Mouse (Mus musculus): ENCODE data around the gene Pigw. TPM values are rescaled to one million over a fixed set of nuclear protein-coding genes. Genes with fewer than 3 reads are reported as not detected.

Gene Pigw
- 1 to 10 TPM; 7.5 to 9.5 TPM for total RNA-seq (2021)
- long read RNA-seq, experiment 1, partial matches to known transcripts: 0 of 2 reads
- long read RNA-seq, experiment 1, other reads (novel, unspliced or antisense): 0 of 2 reads
- long read RNA-seq, experiment 2, partial matches to known transcripts: 0 of 4 reads
- long read RNA-seq, experiment 2, other reads (novel, unspliced or antisense): 0 of 4 reads

GRCm38 (mm10) chr11:84879772-84880464 is at the start of gene Pigw, which contains the start of gene Myo19:
Pigw (minus strand) TSS chr11:84880285.
Myo19 (plus strand) TSS chr11:84880148.
- intact Hi-C loops (cut with DNase I): no loop called here

GRCm38 (mm10) chr11:84920981-84921380 is 40.9 kb upstream of the Pigw start:
- peak in 1 of 2 experiments; percentile 17 for DNase-seq (ENCODE audit: low spot score in 2 of 2)
- intact Hi-C loops (cut with DNase I): no loop called here

More at GRCm38 (mm10) chr11:84879772-84880464, at the start of gene Pigw, which contains the start of gene Myo19:
- peak; percentile 66 to 81 for DNase-seq (ENCODE audit: low spot score in 2 of 2)

GRCm38 (mm10) chr11:84919951-84920350 is 39.9 kb upstream of the Pigw start:
- intact Hi-C loops (cut with DNase I): loop anchor here (2.0 to 5.0 kb wide), 2 partner anchors 59 to 262 kb away; no protein-coding TSS in a partner anchor
- no peak for DNase-seq (ENCODE audit: low spot score in 2 of 2)

GRCm38 (mm10) chr11:84919276-84919675 is 39.2 kb upstream of the Pigw start:
- intact Hi-C loops (cut with DNase I): loop anchor here (2.0 to 5.0 kb wide), 2 partner anchors 60 to 263 kb away; no protein-coding TSS in a partner anchor
- peak in 1 of 2 experiments; percentile 18 for DNase-seq (ENCODE audit: low spot score in 2 of 2)

GRCm38 (mm10) chr11:84918425-84918824 is 38.3 kb upstream of the Pigw start:
- DNase-seq (ENCODE audit: low spot score in 2 of 2): peak; percentile 90 to 93
- intact Hi-C loops (cut with DNase I): loop anchor here (2.0 to 5.0 kb wide), 2 partner anchors 60 to 264 kb away; no protein-coding TSS in a partner anchor

GRCm38 (mm10) chr11:84916703-84917300 is 36.7 kb upstream of the Pigw start:
- DNase-seq (ENCODE audit: low spot score in 2 of 2): no peak
- intact Hi-C loops (cut with DNase I): loop anchor here (5.0 kb wide), 1 partner anchor 265 kb away; no protein-coding TSS in a partner anchor

- intact Hi-C loops (cut with DNase I): loop anchor here (5.0 kb wide), 1 partner anchor 266 kb away; no protein-coding TSS in a partner anchor
Observed at GRCm38 (mm10) chr11:84916053-84916702, 36.1 kb upstream of the Pigw start, which contains the start of gene Znhit3. Znhit3 (minus strand) TSS chr11:84916366.

GRCm38 (mm10) chr11:84914673-84915072 is 34.6 kb upstream of the Pigw start:
- no peak for DNase-seq (ENCODE audit: low spot score in 2 of 2)
- intact Hi-C loops (cut with DNase I): loop anchor here (5.0 kb wide), 1 partner anchor 268 kb away; no protein-coding TSS in a partner anchor

More at GRCm38 (mm10) chr11:84916053-84916702, 36.1 kb upstream of the Pigw start, which contains the start of gene Znhit3:
- DNase-seq (ENCODE audit: low spot score in 2 of 2): peak; percentile 94 to 96

GRCm38 (mm10) chr11:84910411-84910810 is 30.3 kb upstream of the Pigw start:
- no peak for DNase-seq (ENCODE audit: low spot score in 2 of 2)
- intact Hi-C loops (cut with DNase I): no loop called here

GRCm38 (mm10) chr11:84908480-84908879 is 28.4 kb upstream of the Pigw start:
- intact Hi-C loops (cut with DNase I): no loop called here
- DNase-seq (ENCODE audit: low spot score in 2 of 2): peak in 1 of 2 experiments; percentile 30

- intact Hi-C loops (cut with DNase I): no loop called here
- no peak for DNase-seq (ENCODE audit: low spot score in 2 of 2)
Observed at GRCm38 (mm10) chr11:84907081-84907480, 27.0 kb upstream of the Pigw start.

GRCm38 (mm10) chr11:84904597-84905144 is 24.6 kb upstream of the Pigw start:
- intact Hi-C loops (cut with DNase I): no loop called here
- DNase-seq (ENCODE audit: low spot score in 2 of 2): peak in 1 of 2 experiments; percentile 9

- no peak for DNase-seq (ENCODE audit: low spot score in 2 of 2)
Observed at GRCm38 (mm10) chr11:84893113-84893512, 13.0 kb upstream of the Pigw start.

GRCm38 (mm10) chr11:84891705-84892104 is 11.6 kb upstream of the Pigw start:
- DNase-seq (ENCODE audit: low spot score in 2 of 2): no peak
- intact Hi-C loops (cut with DNase I): no loop called here

More at GRCm38 (mm10) chr11:84893113-84893512, 13.0 kb upstream of the Pigw start:
- intact Hi-C loops (cut with DNase I): no loop called here

- intact Hi-C loops (cut with DNase I): no loop called here
- DNase-seq (ENCODE audit: low spot score in 2 of 2): no peak
Observed at GRCm38 (mm10) chr11:84889492-84889891, 9.4 kb upstream of the Pigw start.

- intact Hi-C loops (cut with DNase I): no loop called here
Observed at GRCm38 (mm10) chr11:84888025-84888424, 7.9 kb upstream of the Pigw start.

GRCm38 (mm10) chr11:84886767-84887511 is 6.9 kb upstream of the Pigw start:
- intact Hi-C loops (cut with DNase I): no loop called here
- no peak for DNase-seq (ENCODE audit: low spot score in 2 of 2)

More at GRCm38 (mm10) chr11:84888025-84888424, 7.9 kb upstream of the Pigw start:
- no peak for DNase-seq (ENCODE audit: low spot score in 2 of 2)

- intact Hi-C loops (cut with DNase I): no loop called here
- DNase-seq (ENCODE audit: low spot score in 2 of 2): no peak
Observed at GRCm38 (mm10) chr11:84886236-84886635, 6.2 kb upstream of the Pigw start.
